Mouse (Mus musculus) midbrain, embryonic 11.5 days (tissue): ENCODE data around the gene Immp2l. TPM values are rescaled to one million over a fixed set of nuclear protein-coding genes. Genes with fewer than 3 reads are reported as not detected.

Experiments
- ATAC-seq: fragments of 200-750 bp; cut with Nextera tagmentation; 2 replicates; pipeline ENCODE4 v1.8.0; 2017; ENCODE audit warnings: moderate TSS enrichment, moderate library complexity; ENCODE audit not compliant: low FRiP score
- DNase-seq: peaks from one replicate; pipeline ENCODE4 v3.0.0; 2015; ENCODE audit warnings: low spot score; ENCODE audit errors: missing footprints
- H3K27ac ChIP-seq: fragments of 300-500 bp; sonication (generic); 2 replicates; pipeline ENCODE4 v1.5.1; 2014; ENCODE audit warnings: low read depth, low read length
- H3K27me3 ChIP-seq: fragments of 300-500 bp; sonication (generic); 2 replicates; pipeline ENCODE4 v1.6.1; 2014; ENCODE audit warnings: mild to moderate bottlenecking, low read length, moderate library complexity, mixed read lengths; ENCODE audit not compliant: control insufficient read depth, insufficient read depth
- H3K36me3 ChIP-seq: fragments of 300-500 bp; sonication (generic); 2 replicates; pipeline ENCODE4 v1.6.1; 2014; ENCODE audit warnings: mild to moderate bottlenecking, low read length, moderate library complexity, mixed read lengths; ENCODE audit not compliant: control insufficient read depth, insufficient read depth
- H3K4me1 ChIP-seq: fragments of 300-500 bp; sonication (generic); 2 replicates; pipeline ENCODE4 v1.6.1; 2014; ENCODE audit warnings: low read length; ENCODE audit not compliant: control insufficient read depth, insufficient read depth
- H3K4me2 ChIP-seq: fragments of 300-500 bp; sonication (generic); 2 replicates; pipeline ENCODE4 v1.6.1; 2014; ENCODE audit warnings: mild to moderate bottlenecking, moderate library complexity
- H3K4me3 ChIP-seq: fragments of 300-500 bp; sonication (generic); 2 replicates; pipeline ENCODE4 v1.5.1; 2014; ENCODE audit warnings: low read depth, low read length
- H3K9ac ChIP-seq: fragments of 300-500 bp; sonication (generic); 2 replicates; pipeline ENCODE4 v1.6.1; 2014; ENCODE audit warnings: low read length
- H3K9me3 ChIP-seq: fragments of 300-500 bp; sonication (generic); 2 replicates; pipeline ENCODE4 v1.6.1; 2016; ENCODE audit warnings: low read length; ENCODE audit not compliant: control insufficient read depth
- WGBS: fragments of 180-500 bp; shearing (Covaris S2); extraction: QIAGEN DNeasy Blood & Tissue Kit; methylation state at CpG from one replicate; pipeline ENCODE4 v1.1.7; 2014; 5-methylcytosine and 5-hydroxymethylcytosine counted together
- polyA plus RNA-seq: library from polyadenylated mRNA; unstranded; fragments of >200 nt; fragmentation: Nextera tagmentation; extraction: Ambion mirVana; gene quantifications from 2 replicates; pipeline ENCODE4 v1.2.1, GENCODE M21; 2014

Immp2l gene
- polyA plus RNA-seq, 1 experiment from 2014 or later, result 9.1 TPM

- DNase-seq, result no peak
- Histone ChIP-seq H3K9ac (no peak overlapping the region), H3K4me2 (no peak overlapping the region), H3K9me3 (no peaks in the 10 kb centered on the region), H3K27me3 (no peaks in the 10 kb centered on the region), H3K4me1 (peaks cover 3% of the 10 kb centered on the region; the same call in 1 of the 2 replicates), H3K36me3 (no peaks in the 10 kb centered on the region), H3K27ac (no peak overlapping the region), H3K4me3 (no peak overlapping the region)
- ATAC-seq, result no peak
These were observed 404.9 kb downstream of the Immp2l start for GRCm38 (mm10) chr12:41428806-41429205.

GRCm38 (mm10) chr12:41436206-41436985 lies 412.5 kb downstream of the Immp2l start:
- no peaks in the 10 kb centered on the region for H3K9me3 ChIP-seq
- no peak for DNase-seq
- H3K4me1 ChIP-seq, result no peaks in the 10 kb centered on the region; the same call in 1 of the 2 replicates
- no peak overlapping the region for H3K9ac ChIP-seq
- no peaks in the 10 kb centered on the region for H3K36me3 ChIP-seq
- H3K4me2 ChIP-seq, result no peak overlapping the region
- WGBS, result 81% methylated on average over 5 of the region's 5 CpGs
- H3K4me3 ChIP-seq, result no peak overlapping the region
- ATAC-seq, result no peak
- H3K27me3 ChIP-seq, result no peaks in the 10 kb centered on the region
- no peak overlapping the region for H3K27ac ChIP-seq

GRCm38 (mm10) chr12:41438446-41438845 lies 414.6 kb downstream of the Immp2l start:
- Histone ChIP-seq H3K27me3 (no peaks in the 10 kb centered on the region), H3K4me1 (no peaks in the 10 kb centered on the region; the same call in 1 of the 2 replicates), H3K9ac (no peak overlapping the region), H3K9me3 (no peaks in the 10 kb centered on the region), H3K4me2 (no peak overlapping the region), H3K36me3 (no peaks in the 10 kb centered on the region), H3K4me3 (no peak overlapping the region), H3K27ac (no peak overlapping the region)
- no peak for DNase-seq
- no peak for ATAC-seq
- WGBS, result 76% methylated on average over 4 of the region's 4 CpGs

GRCm38 (mm10) chr12:41468374-41468991 lies 444.6 kb downstream of the Immp2l start:
- ATAC-seq, result no peak
- Histone ChIP-seq H3K27me3 (no peaks in the 10 kb centered on the region), H3K27ac (no peak overlapping the region), H3K4me3 (no peak overlapping the region), H3K9me3 (no peaks in the 10 kb centered on the region), H3K4me2 (no peak overlapping the region), H3K36me3 (no peaks in the 10 kb centered on the region), H3K4me1 (peaks cover 5% of the 10 kb centered on the region), H3K9ac (no peak overlapping the region)
- WGBS, result 86% methylated on average over 3 of the region's 3 CpGs
- no peak for DNase-seq

GRCm38 (mm10) chr12:41469096-41469801 lies 445.4 kb downstream of the Immp2l start:
- WGBS, result 61% methylated on average over 6 of the region's 6 CpGs
- DNase-seq, result no peak
- H3K27me3 ChIP-seq, result no peaks in the 10 kb centered on the region

GRCm38 (mm10) chr12:41481486-41481885 lies 457.6 kb downstream of the Immp2l start:
- H3K27me3 ChIP-seq, result no peaks in the 10 kb centered on the region
- H3K36me3 ChIP-seq, result no peaks in the 10 kb centered on the region
- H3K9ac ChIP-seq, result no peak overlapping the region
- no peak overlapping the region for H3K4me2 ChIP-seq
- ATAC-seq (no peak), DNase-seq (no peak)
- H3K27ac ChIP-seq, result no peak overlapping the region
- WGBS, result 83% methylated on average over 2 of the region's 2 CpGs
- no peak overlapping the region for H3K4me3 ChIP-seq
- peaks cover 2% of the 10 kb centered on the region; the same call in 1 of the 2 replicates for H3K4me1 ChIP-seq
- H3K9me3 ChIP-seq, result no peaks in the 10 kb centered on the region

More at GRCm38 (mm10) chr12:41469096-41469801, 445.4 kb downstream of the Immp2l start:
- Histone ChIP-seq H3K4me2 (no peak overlapping the region), H3K36me3 (no peaks in the 10 kb centered on the region), H3K4me1 (peaks cover 5% of the 10 kb centered on the region), H3K9ac (no peak overlapping the region), H3K27ac (no peak overlapping the region), H3K4me3 (no peak overlapping the region), H3K9me3 (no peaks in the 10 kb centered on the region)
- ATAC-seq, result peak; percentile 65; the same call in 1 of the 2 replicates

GRCm38 (mm10) chr12:41483091-41483592 lies 459.3 kb downstream of the Immp2l start:
- Histone ChIP-seq H3K9me3 (no peaks in the 10 kb centered on the region), H3K9ac (peak overlapping the region; percentile 65; the same call in 1 of the 2 replicates), H3K4me1 (peaks cover 2% of the 10 kb centered on the region; the same call in 1 of the 2 replicates), H3K4me3 (peak overlapping the region; percentile 38), H3K36me3 (no peaks in the 10 kb centered on the region), H3K27ac (no peak overlapping the region), H3K4me2 (peak overlapping the region; percentile 48), H3K27me3 (no peaks in the 10 kb centered on the region)
- 92% methylated on average over 5 of the region's 5 CpGs for WGBS
- DNase-seq (no peak), ATAC-seq (no peak)

GRCm38 (mm10) chr12:41483593-41484451 lies 459.9 kb downstream of the Immp2l start:
- 64% methylated on average over 23 of the region's 23 CpGs for WGBS
- H3K4me1 ChIP-seq, result peaks cover 2% of the 10 kb centered on the region; the same call in 1 of the 2 replicates
- DNase-seq (peak; percentile 86), ATAC-seq (no peak)
- H3K4me2 ChIP-seq, result peak overlapping the region; percentile 48
- no peaks in the 10 kb centered on the region for H3K9me3 ChIP-seq
- H3K4me3 ChIP-seq, result peak overlapping the region; percentile 38
- peak overlapping the region; percentile 40; the same call in 1 of the 2 replicates for H3K27ac ChIP-seq
- H3K36me3 ChIP-seq, result no peaks in the 10 kb centered on the region
- H3K9ac ChIP-seq, result peak overlapping the region; percentile 65
- H3K27me3 ChIP-seq, result no peaks in the 10 kb centered on the region
